Mouse (Mus musculus): Measurements from ENCODE around the gene Sipa1l1.

Sipa1l1 gene

GRCm38 (mm10) chr12:82208611-82209010, 39.5 kb downstream of the Sipa1l1 start:
- no peak for DNase-seq (ENCODE audit: low spot score in 2 of 2)

DNA sequence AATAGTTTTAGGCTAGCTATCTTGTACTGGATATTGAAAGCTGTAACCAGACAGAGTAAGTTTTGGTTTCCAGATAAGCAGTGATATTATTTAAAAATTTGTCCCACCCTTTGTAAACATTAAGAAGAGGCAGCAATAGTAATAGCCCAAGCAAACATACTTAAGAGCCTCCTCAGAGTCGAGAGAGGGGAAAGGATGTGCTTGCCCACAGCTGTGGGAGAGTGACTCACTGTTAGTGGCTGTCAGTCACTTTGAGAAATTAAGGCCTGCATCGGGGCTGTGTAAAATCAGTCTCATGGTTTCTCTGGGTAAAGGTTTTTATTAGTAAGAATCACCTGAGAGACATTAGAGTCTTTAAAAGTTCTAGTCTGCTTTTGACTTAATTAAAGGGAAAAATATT, 40.6 kb downstream of the Sipa1l1 start:
- no peak for DNase-seq (ENCODE audit: low spot score in 2 of 2)

DNA sequence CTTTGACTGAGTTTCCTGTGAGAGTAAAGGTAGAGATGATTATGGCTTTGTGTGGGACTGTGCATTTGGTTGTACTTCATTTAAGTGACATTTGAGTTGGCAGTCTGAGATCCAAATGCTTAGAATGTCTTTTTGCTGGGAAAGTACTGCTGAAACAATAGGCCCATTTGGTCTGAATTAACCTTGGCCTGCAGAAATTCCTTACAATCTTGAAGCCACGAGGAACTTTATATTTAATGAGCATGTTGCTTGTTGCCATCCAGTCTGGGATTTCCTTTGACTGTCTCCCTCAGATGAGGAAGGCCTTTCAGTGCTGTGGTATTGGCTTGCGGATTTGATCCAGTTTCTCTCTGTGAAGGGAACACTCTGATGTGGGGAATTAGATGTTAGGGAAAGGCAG, 43.9 kb downstream of the Sipa1l1 start:
- no peak for DNase-seq (ENCODE audit: low spot score in 2 of 2)

DNA sequence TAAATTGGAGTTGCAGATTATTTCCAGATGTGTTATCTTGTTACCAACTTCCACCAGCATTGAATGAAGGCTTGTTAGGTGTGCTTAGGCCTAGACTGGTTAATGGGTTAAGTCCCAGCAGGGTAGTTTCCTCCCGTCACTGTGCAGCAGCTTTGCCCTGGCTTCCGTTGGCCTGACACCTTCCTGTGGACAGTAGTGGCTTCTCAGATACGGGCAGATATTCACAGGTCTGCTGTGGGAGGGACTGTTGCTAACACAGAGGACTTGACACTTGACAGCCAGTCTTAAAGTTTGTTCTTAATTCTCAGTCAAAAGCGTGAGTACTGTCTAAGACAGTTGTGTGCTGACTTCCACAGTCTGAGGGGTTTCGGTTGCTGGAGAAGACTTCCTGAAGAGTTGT, 45.8 kb downstream of the Sipa1l1 start:
- DNase-seq (ENCODE audit: low spot score in 2 of 2) = no peak

DNA sequence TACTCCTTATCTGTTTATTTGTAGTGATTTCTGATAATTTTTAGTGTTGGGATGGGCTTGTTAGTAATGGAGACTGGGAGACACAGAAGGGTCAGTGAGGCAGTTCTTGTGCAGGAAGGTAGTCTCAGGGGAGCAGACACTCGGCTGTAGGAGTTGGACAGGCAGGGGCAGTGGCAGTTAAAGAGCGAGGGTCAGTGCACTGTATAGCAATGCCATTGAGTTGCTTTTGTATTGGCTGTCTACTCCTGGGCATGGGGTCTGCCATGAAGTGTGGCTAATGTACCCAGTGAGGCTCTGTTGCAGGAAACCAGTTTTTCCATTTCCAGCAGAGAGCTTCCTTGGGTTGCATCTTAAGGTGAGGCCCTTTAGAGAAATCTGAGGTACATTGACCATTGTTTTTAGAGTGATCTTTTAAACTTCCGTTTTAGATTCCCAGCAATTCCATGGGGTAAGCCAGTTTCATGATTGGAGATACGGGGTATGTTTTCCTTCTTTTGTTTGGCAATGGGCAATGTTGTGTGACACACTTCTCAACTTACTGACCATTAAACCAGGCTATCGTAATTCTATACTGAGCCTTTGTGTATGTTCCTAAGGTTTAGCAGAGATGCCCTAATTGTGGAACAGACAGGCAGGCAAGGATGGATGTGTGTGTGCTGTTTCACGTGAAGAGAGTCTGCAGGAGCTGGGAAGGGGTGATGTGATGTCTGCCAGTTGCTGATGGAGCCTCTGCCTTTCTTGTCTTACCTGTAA, 47.9 kb downstream of the Sipa1l1 start:
- no peak for DNase-seq (ENCODE audit: low spot score in 2 of 2)

DNA sequence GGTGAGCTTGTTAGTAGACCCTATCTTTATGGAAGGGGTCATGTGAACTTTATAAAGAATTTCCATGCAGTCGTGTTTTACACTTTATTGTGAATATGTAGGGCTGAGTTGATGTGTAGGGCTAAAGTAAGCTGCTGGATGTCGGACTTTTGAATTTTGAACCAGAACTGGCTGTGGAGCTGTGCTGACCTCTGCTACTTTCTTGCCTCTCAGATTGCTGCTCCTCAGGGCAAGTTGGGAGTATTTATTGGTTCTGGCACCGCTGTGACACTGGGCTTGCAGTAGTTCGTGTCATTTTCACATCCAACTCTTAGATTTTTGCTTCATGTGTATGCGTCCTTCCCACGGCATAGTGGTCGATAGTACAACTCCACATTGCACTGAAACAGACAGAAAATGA, 49.1 kb downstream of the Sipa1l1 start:
- DNase-seq (ENCODE audit: low spot score in 2 of 2) = no peak

GRCm38 (mm10) chr12:82220367-82221089, 51.4 kb downstream of the Sipa1l1 start:
- no peak for DNase-seq (ENCODE audit: low spot score in 2 of 2)

GRCm38 (mm10) chr12:82223126-82223815, 54.2 kb downstream of the Sipa1l1 start:
- DNase-seq (ENCODE audit: low spot score in 2 of 2) = no peak

- no peak for DNase-seq (ENCODE audit: low spot score in 2 of 2)
Measured at GRCm38 (mm10) chr12:82224848-82225247, 55.7 kb downstream of the Sipa1l1 start.

- no peak for DNase-seq (ENCODE audit: low spot score in 2 of 2)
Measured at GRCm38 (mm10) chr12:82225278-82225677, 56.2 kb downstream of the Sipa1l1 start.

DNA sequence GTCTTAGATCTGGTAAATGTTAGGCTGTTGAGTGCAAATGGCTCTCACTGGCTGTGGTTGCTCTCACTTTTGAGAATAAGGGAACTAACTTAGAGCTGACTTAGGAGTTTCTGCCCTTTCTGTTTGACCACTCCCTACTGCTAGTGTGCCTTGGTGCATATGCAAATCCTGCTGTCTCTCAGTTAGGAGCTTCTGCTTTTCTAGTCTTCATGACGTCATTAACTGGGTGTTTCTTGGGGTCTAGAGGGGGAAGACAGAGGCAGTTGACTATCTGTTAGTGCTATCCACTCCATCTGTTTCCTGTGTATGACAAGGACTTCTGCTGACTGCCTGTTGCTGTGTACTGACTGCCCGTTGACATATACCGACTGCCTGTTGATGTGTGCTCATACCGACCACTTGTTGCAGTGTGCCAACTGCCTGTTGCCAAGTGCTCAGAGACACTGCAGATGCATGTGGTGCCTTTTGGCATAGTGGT, 56.7 kb downstream of the Sipa1l1 start:
- DNase-seq (ENCODE audit: low spot score in 2 of 2) = no peak

- DNase-seq (ENCODE audit: low spot score in 2 of 2) = no peak
Measured at GRCm38 (mm10) chr12:82226311-82227066, 57.4 kb downstream of the Sipa1l1 start.

DNA sequence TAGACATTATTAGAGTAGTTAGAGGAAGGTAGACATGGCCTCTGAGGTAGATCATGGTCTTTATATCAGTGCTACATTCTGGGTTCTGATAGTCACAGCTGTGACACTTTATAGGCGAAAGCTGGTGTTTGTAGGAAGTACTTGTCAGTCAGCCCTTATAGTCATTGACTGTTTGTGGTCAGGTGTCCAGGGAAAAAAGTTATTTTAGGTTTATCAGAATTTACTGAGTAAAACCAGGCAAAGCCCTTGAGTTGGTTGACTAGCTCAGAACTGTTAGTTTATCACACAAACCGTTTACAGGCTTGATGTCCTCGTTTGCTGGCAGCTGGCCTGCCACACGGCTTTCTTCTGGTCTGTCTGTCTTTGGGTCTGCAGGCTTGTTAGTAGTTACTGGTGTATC, 61.0 kb downstream of the Sipa1l1 start:
- no peak for DNase-seq (ENCODE audit: low spot score in 2 of 2)

- no peak for DNase-seq (ENCODE audit: low spot score in 2 of 2)
Measured at GRCm38 (mm10) chr12:82231191-82231590, 62.1 kb downstream of the Sipa1l1 start.

- no peak for DNase-seq (ENCODE audit: low spot score in 2 of 2)
Measured at GRCm38 (mm10) chr12:82233177-82233576, 64.1 kb downstream of the Sipa1l1 start.

GRCm38 (mm10) chr12:82234463-82235223, 65.5 kb downstream of the Sipa1l1 start:
- no peak for DNase-seq (ENCODE audit: low spot score in 2 of 2)

DNA sequence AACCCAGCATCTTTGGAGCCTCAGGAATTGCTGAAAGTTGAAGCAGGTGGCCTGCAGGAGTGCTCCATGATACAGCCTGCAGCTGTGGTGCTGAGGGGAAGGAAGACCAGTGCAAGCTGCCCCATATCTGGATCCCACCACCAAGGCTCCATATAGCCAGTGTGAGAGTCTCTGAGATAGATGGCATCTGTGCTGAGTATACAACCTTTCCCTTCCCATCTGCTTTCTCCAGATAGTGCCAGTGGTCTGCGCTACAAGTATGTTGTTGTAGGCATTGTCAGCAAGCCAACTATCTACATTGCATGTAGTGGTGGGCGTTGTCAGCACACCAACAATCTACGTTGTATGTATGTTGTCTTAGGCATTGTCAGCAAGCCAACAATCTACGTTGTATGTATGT, 68.0 kb downstream of the Sipa1l1 start:
- no peak for DNase-seq (ENCODE audit: low spot score in 2 of 2)

DNA sequence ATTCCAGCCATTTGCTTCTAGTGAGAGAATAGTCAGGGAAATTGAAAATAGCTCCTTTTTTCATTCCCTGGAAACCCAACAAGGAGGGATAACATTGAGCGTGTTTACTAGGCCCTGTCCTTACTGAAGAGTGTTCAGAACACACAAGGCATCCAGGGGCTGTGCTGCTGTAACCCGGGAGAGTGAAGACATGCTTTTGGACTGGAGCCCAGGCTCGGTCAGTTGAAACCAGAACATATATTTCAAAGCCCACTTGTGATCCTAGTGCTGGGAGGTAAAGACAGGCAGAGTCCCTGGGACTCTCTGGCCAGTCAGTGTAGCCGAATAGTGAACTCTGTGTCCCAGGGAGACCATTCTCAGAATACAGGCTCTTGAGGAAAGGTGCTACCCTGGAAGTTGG, 68.8 kb downstream of the Sipa1l1 start:
- peak in 1 of 2 experiments; percentile 66 for DNase-seq (ENCODE audit: low spot score in 2 of 2)

DNA sequence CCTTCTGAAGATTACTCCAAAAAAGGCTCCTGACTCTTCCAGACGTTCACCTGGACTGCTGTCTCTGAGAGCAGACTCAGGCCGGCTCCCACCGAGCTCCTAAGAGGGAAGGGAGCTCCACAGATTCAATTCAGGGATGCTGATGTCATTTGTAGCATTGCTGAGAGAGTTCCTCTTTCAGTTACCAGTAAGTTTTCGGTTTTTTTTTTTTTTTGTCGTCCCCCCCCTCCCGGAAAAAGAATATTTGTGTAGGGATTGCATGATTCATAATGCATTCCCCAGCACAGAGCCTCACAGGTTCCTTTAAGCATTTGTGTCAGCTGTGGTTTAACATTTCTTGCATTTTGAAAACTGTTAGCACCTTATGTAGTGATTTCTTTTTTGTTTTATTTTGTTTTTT, 71.6 kb downstream of the Sipa1l1 start:
- no peak for DNase-seq (ENCODE audit: low spot score in 2 of 2)

DNA sequence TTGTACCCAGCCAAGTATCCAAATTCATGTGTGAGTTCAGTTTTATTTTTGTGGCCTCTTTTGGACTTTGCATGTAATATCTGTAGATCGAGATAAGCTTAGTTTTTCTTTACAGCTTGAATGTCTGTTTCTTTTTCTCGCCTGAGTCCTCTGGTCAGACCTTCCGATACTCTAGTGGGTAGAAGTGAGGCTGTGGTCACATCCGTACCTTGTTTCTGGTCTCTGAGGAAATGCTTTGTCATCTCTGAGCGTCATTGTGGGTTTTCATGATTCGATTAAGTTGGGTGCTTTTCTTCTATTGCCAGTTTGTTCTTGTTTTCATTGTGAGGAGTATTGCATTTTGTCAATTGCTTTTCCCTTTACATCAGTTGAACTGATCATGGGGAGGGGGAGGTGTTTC, 76.1 kb downstream of the Sipa1l1 start:
- DNase-seq (ENCODE audit: low spot score in 2 of 2) = no peak

DNA sequence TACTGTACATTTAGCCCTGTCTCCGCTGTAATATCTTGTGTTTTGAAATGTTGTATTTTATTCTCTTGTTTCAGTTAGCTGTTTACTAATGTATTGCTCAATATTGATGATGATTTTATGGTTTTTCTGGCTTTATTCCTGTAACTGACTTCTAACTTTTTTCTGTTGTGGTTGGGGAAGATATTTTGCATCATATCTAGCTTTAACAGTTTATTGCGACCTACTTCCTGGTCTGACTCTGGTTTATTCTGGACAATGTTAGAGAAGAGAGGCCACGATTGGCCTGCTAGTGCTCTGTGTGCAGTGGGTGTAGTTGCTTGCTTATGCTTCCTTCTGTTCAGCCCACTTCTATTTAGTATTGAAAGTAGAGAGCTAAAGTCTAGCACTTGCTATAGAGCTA, 77.3 kb downstream of the Sipa1l1 start:
- no peak for DNase-seq (ENCODE audit: low spot score in 2 of 2)
